Mouse (Mus musculus) embryonic fibroblast, embryonic 13.5 days (primary cell): Measurements from ENCODE around the gene Dgcr8.

Source experiments
- CTCF ChIP-seq: IDR thresholded peaks from 2 replicates; pipeline ENCODE4 v1.5.1; 2011; ENCODE audit warnings: mild to moderate bottlenecking, control low read depth, low read length, moderate library complexity, borderline replicate concordance; ENCODE audit not compliant: insufficient read depth
- POLR2A ChIP-seq: IDR thresholded peaks from 2 replicates; pipeline ENCODE4 v1.6.1; 2011; ENCODE audit warnings: low read depth, mild to moderate bottlenecking, control low read depth, low read length, moderate library complexity

- TF ChIP-seq POLR2A (no peak), CTCF (no peak)
Measured at GRCm38 (mm10) chr16:18252736-18253135, 36.3 kb downstream of the Dgcr8 start.
